Mouse (Mus musculus) kidney, postnatal 36 days (tissue): Measurements from ENCODE around the gene Gm5965.
A peak's percentile ranks its signal among the peaks of the same experiment; 100 is the strongest.
"Not testable (repeated sequence)": the region's sequence is repeated elsewhere in the genome, so short reads cannot be mapped to it uniquely, and the experiment has no call there.

ENCODE experiments used
- DNase-seq, 2 experiments: peaks; one replicate each; pipeline ENCODE4 v3.0.0; 2021 to 2022; ENCODE audit warnings: mixed read lengths in 2 of 2

The Gm5965 gene

GRCm38 (mm10) chr16:88777596-88777995 lies at the start of gene Gm5965:
Gene Gm5965, plus strand, starts transcription at chr16:88777896.
- no peak for DNase-seq

- DNase-seq = no peak
These were observed 48.9 kb upstream of the Gm5965 start, which contains the start of gene Krtap13-1 for GRCm38 (mm10) chr16:88728812-88729275. Gene Krtap13-1, plus strand, starts transcription at chr16:88728862.

DNA sequence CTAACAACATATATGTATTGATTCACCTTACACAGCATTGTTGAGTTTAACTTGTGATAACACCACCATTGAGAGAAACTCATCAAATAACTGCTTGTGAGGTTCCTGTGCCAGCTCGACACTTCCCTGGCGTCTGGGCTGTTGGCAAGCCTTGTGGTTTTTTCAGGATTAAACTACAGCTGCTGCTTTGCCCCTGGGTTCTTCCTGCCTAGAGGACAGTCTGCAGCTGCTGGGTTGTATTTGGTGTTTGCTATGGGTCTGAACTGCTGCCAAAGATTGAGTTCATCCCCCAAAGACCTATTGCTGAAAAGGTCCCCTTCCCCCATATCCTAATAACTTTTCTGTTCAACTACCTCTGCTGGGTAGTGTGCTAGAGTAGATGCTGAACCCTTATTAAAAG lies 42.3 kb upstream of the Gm5965 start:
- no peak for DNase-seq

GRCm38 (mm10) chr16:88744750-88745340 lies 32.9 kb upstream of the Gm5965 start:
- DNase-seq = no peak

- no peak for DNase-seq
These were observed 29.8 kb upstream of the Gm5965 start for GRCm38 (mm10) chr16:88747943-88748342.

DNA sequence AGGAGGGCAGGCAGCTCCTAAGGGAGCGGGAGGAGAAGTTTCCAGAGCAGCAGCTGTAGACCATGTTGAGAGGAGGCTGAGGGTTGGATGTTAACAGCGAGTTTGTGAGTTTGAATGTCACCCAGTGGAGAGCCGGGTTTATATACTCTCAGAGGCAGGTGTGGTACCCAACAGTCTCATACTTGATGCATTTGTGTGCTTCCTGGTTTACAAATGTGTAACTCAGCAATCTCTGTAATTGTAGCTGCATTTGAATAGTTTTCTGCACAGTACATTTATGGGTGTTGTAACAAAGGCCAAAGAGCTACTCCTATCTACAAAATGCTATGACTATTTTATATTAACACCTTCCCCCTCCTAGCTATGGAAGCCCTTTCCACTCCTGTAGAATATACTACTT lies 26.2 kb upstream of the Gm5965 start, which contains the start of gene Krtap13:
Gene Krtap13 (minus strand): TSS at position 101 of the 400 bp plus-strand sequence.
- not testable (repeated sequence) for DNase-seq

DNA sequence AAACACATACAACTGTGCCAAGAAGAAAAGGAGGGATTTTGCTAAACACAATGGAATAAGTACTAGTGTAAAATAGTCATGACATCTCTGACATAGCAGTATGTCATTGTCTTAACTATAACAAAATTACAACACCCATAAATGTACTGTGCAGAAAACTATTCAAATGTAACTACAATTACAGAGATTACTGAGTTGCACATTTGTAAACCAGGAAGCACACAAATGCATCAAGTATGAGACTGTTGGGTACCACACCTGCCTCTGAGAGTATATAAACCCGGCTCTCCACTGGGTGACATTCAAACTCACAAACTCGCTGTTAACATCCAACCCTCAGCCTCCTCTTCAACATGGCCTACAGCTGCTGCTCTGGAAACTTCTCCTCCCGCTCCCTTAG lies 19.1 kb upstream of the Gm5965 start, which contains the start of gene 2310034C09Rik:
Gene 2310034C09Rik (plus strand): TSS at position 301 of the 400 bp plus-strand sequence.
- DNase-seq = not testable (repeated sequence)

DNA sequence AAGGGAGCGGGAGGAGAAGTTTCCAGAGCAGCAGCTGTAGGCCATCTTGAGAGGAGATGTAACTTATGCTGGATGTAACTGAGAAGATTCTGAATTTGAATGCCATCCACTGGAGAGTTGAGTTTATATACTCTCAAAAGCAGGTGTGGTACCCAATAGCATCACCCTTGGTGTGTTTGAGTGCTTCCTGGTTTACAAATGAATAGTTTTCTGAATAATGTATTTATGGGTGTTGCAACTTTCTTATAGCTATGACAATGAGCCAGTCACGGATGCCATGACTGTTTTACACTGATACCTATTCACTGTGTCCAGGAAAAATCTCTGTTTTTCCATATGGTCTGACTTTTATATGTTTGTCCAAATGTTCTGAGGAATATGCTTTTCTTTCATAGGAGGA lies 3.6 kb upstream of the Gm5965 start, which contains the start of gene 2310057N15Rik:
Gene 2310057N15Rik (minus strand): TSS at position 101 of the 400 bp plus-strand sequence.
- no peak for DNase-seq

GRCm38 (mm10) chr16:88786786-88787185 lies 9.1 kb downstream of the Gm5965 start:
- DNase-seq = no peak

GRCm38 (mm10) chr16:88811827-88812226 lies 34.1 kb downstream of the Gm5965 start, which contains the start of gene Gm20741:
Gene Gm20741, minus strand, starts transcription at chr16:88812220.
- DNase-seq = no peak

DNA sequence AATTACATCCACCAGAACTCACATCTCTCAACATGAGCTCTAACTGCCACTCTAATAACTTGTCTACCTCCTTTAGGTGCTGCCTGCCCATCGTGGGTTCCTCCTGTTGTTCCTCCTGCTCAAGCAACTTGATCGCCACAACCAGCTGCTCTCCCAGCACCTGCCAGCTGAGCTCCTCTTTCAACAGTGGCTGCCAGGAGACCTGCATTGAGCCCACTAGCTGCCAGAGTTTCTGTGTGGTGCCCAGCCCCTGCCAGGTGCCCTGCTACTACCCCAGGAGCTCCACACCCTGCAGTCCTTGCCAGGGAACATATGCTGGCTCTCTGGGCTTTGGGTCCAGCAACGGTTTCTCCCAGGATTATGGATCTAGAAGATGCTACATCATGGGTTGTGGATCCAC lies 42.4 kb downstream of the Gm5965 start, which contains the start of gene Krtap15:
Gene Krtap15 (plus strand): TSS at position 150 of the 400 bp plus-strand sequence.
- DNase-seq = no peak

GRCm38 (mm10) chr16:88823736-88824135 lies 46.0 kb downstream of the Gm5965 start:
- DNase-seq = peak; percentile 17 to 40

- DNase-seq = no peak
These were observed 48.5 kb downstream of the Gm5965 start, which contains the start of gene Krtap14 for GRCm38 (mm10) chr16:88826095-88826652. Gene Krtap14, minus strand, starts transcription at chr16:88826145.

DNA sequence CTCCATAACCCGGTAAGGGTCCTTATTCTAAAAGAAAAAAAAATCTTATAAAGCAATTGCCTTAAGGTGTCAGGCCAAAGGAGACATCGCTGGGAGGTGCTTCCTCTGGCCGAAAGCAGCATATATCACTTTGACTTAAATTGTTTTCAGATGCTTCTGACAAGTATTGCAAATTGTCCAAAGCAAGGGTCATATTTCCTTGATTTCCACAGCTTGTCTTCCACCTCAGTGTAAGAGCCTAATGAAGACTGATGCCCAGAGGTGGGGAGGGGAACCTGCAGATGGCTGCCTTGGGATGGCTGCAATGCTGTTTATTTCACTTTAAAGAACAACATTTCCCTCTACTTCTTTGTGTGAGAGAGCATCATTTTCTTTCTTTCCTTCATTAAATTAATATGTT lies 49.3 kb downstream of the Gm5965 start:
- no peak for DNase-seq
